Mouse (Mus musculus) midbrain, postnatal 0 days (tissue): ENCODE measurements around the gene Atp6v1e2. TPM values are rescaled to one million over a fixed set of nuclear protein-coding genes. Genes with fewer than 3 reads are reported as not detected.

ENCODE experiments used
- ATAC-seq: fragments of 200-750 bp; cut with Nextera tagmentation; 2 replicates; pipeline ENCODE4 v1.8.0; 2017; ENCODE audit warnings: moderate number of reproducible peaks, mild to moderate bottlenecking, moderate TSS enrichment, moderate library complexity; ENCODE audit not compliant: low FRiP score
- DNase-seq: peaks from one replicate; pipeline ENCODE4 v3.0.0-alpha.2; 2015; ENCODE audit warnings: low spot score
- H3K27ac ChIP-seq: fragments of 300-500 bp; sonication (generic); 2 replicates; pipeline ENCODE4 v1.5.1; 2014; ENCODE audit warnings: low read depth, mild to moderate bottlenecking, low read length, mixed read lengths
- H3K27me3 ChIP-seq: fragments of 300-500 bp; sonication (generic); 2 replicates; pipeline ENCODE4 v1.6.1; 2014; ENCODE audit warnings: low read length, control low read depth, mixed read lengths; ENCODE audit not compliant: insufficient read depth
- H3K36me3 ChIP-seq: fragments of 300-500 bp; sonication (generic); 2 replicates; pipeline ENCODE4 v1.6.1; 2014; ENCODE audit warnings: low read length, control low read depth, mixed read lengths; ENCODE audit not compliant: insufficient read depth
- H3K4me1 ChIP-seq: fragments of 300-500 bp; sonication (generic); 2 replicates; pipeline ENCODE4 v1.6.1; 2014; ENCODE audit warnings: mild to moderate bottlenecking, control low read depth, antibody characterized with exemption, low read length, mixed read lengths; ENCODE audit not compliant: insufficient read depth
- H3K4me2 ChIP-seq: fragments of 300-500 bp; sonication (generic); 2 replicates; pipeline ENCODE4 v1.6.1; 2014; ENCODE audit warnings: low read depth, mild to moderate bottlenecking, low read length, mixed read lengths; ENCODE audit not compliant: poor library complexity, severe bottlenecking
- H3K4me3 ChIP-seq: fragments of 300-500 bp; sonication (generic); 2 replicates; pipeline ENCODE4 v1.5.1; 2014; ENCODE audit warnings: low read depth, mild to moderate bottlenecking, low read length, moderate library complexity
- H3K9ac ChIP-seq: fragments of 300-500 bp; sonication (generic); replicated peaks from 2 replicates; pipeline ENCODE4 v1.6.1; 2014; ENCODE audit warnings: mild to moderate bottlenecking, low read length, moderate library complexity, mixed read lengths; ENCODE audit not compliant: poor library complexity, severe bottlenecking
- H3K9me3 ChIP-seq: fragments of 300-500 bp; sonication (generic); 2 replicates; pipeline ENCODE4 v1.6.1; 2016; ENCODE audit warnings: low read length, control low read depth
- CTCF ChIP-seq: IDR thresholded peaks from 2 replicates; pipeline ENCODE4 v1.5.1; 2016; ENCODE audit warnings: antibody characterized with exemption, mild to moderate bottlenecking
- WGBS: fragments of 180-500 bp; shearing (Covaris S2); extraction: QIAGEN DNeasy Blood & Tissue Kit; methylation state at CpG from one replicate; pipeline ENCODE4 v1.1.7; 2014; 5-methylcytosine and 5-hydroxymethylcytosine counted together
- polyA plus RNA-seq: library from polyadenylated mRNA; unstranded; fragments of >200 nt; fragmentation: Nextera tagmentation; extraction: Ambion mirVana; gene quantifications from 2 replicates; pipeline ENCODE4 v1.2.1, GENCODE M21; 2015
- total RNA-seq: library from RNA; depleted of rRNA; stranded (reverse); fragments of >200 nt; gene quantifications from 2 replicates; pipeline ENCODE4 v1.2.3, GENCODE M21; 2014

Atp6v1e2 gene
- total and polyA plus RNA-seq, 2 experiments from 2014 or later: not detected

- peak; percentile 70 for DNase-seq
- no peak overlapping the region for H3K4me2 ChIP-seq
- H3K36me3 ChIP-seq: no peaks in the 10 kb centered on the region
- no peaks in the 10 kb centered on the region for H3K9me3 ChIP-seq
- no peak overlapping the region for H3K4me3 ChIP-seq
- WGBS: 66% methylated on average over 14 of the region's 14 CpGs
- no peak for ATAC-seq
- no peak overlapping the region for H3K9ac ChIP-seq
- peaks cover 3% of the 10 kb centered on the region; the same call in 1 of the 2 replicates for H3K27me3 ChIP-seq
- no peak overlapping the region for H3K27ac ChIP-seq
- 0 out of 2 replicates have a peak, but pooled peaks cover 2% of the 10 kb centered on the region for H3K4me1 ChIP-seq
- peak; percentile 87 for TF ChIP-seq CTCF
Measured at GRCm38 (mm10) chr17:86909733-86910495, 37.8 kb downstream of the Atp6v1e2 start.

- no peak for TF ChIP-seq CTCF
- Histone ChIP-seq H3K4me2 (no peak overlapping the region), H3K9me3 (no peaks in the 10 kb centered on the region), H3K27me3 (peaks cover 3% of the 10 kb centered on the region; the same call in 1 of the 2 replicates), H3K4me1 (0 out of 2 replicates have a peak, but pooled peaks cover 5% of the 10 kb centered on the region), H3K27ac (no peak overlapping the region), H3K36me3 (no peaks in the 10 kb centered on the region), H3K4me3 (no peak overlapping the region), H3K9ac (no peak overlapping the region)
- ATAC-seq (no peak), DNase-seq (no peak)
- 70% methylated on average over 8 of the region's 8 CpGs for WGBS
Measured at GRCm38 (mm10) chr17:86908316-86908715, 39.4 kb downstream of the Atp6v1e2 start.

GRCm38 (mm10) chr17:86907092-86907491 lies 40.6 kb downstream of the Atp6v1e2 start:
- DNase-seq (no peak), ATAC-seq (no peak)
- H3K27me3 ChIP-seq: peaks cover 3% of the 10 kb centered on the region; the same call in 1 of the 2 replicates
- H3K36me3 ChIP-seq: no peaks in the 10 kb centered on the region
- H3K9me3 ChIP-seq: no peaks in the 10 kb centered on the region
- no peak overlapping the region for H3K9ac ChIP-seq
- no peak overlapping the region for H3K27ac ChIP-seq
- TF ChIP-seq CTCF: no peak
- no peak overlapping the region for H3K4me2 ChIP-seq
- H3K4me1 ChIP-seq: 0 out of 2 replicates have a peak, but pooled peaks cover 5% of the 10 kb centered on the region
- 85% methylated on average over 3 of the region's 3 CpGs for WGBS
- H3K4me3 ChIP-seq: no peak overlapping the region

GRCm38 (mm10) chr17:86906601-86907000 lies 41.1 kb downstream of the Atp6v1e2 start:
- H3K4me1 ChIP-seq: 0 out of 2 replicates have a peak, but pooled peaks cover 5% of the 10 kb centered on the region
- H3K9ac ChIP-seq: no peak overlapping the region
- H3K36me3 ChIP-seq: no peaks in the 10 kb centered on the region
- DNase-seq (no peak), ATAC-seq (no peak)
- 29% methylated on average over 6 of the region's 6 CpGs for WGBS
- peak; percentile 43 for TF ChIP-seq CTCF
- peaks cover 3% of the 10 kb centered on the region; the same call in 1 of the 2 replicates for H3K27me3 ChIP-seq
- no peak overlapping the region for H3K27ac ChIP-seq
- H3K4me2 ChIP-seq: no peak overlapping the region
- no peak overlapping the region for H3K4me3 ChIP-seq
- H3K9me3 ChIP-seq: no peaks in the 10 kb centered on the region

- peak; percentile 14; the same call in 1 of the 2 replicates for ATAC-seq
- H3K36me3 ChIP-seq: no peaks in the 10 kb centered on the region
- peak overlapping the region; percentile 69 for H3K27ac ChIP-seq
- no peak overlapping the region for H3K9ac ChIP-seq
- peaks cover 3% of the 10 kb centered on the region; the same call in 1 of the 2 replicates for H3K27me3 ChIP-seq
- no peak overlapping the region for H3K4me2 ChIP-seq
- no peak overlapping the region for H3K4me3 ChIP-seq
- peak; percentile 91 for DNase-seq
- H3K9me3 ChIP-seq: no peaks in the 10 kb centered on the region
- WGBS: 3% methylated on average over 9 of the region's 9 CpGs
- H3K4me1 ChIP-seq: 0 out of 2 replicates have a peak, but pooled peaks cover 5% of the 10 kb centered on the region
- peak; percentile 98 for TF ChIP-seq CTCF
Measured at GRCm38 (mm10) chr17:86906136-86906461, 41.6 kb downstream of the Atp6v1e2 start.
